Mouse (Mus musculus) lung, postnatal 0 days (tissue): ENCODE results near the gene Tnfrsf12a.

ENCODE experiments used
- CTCF ChIP-seq: IDR thresholded peaks from 2 replicates; pipeline ENCODE4 v1.5.1; 2016; ENCODE audit warnings: antibody characterized with exemption, mild to moderate bottlenecking
- EP300 ChIP-seq: IDR thresholded peaks from 2 replicates; pipeline ENCODE4 v1.6.1; 2016; ENCODE audit warnings: antibody characterized with exemption, mild to moderate bottlenecking, control low read depth

DNA sequence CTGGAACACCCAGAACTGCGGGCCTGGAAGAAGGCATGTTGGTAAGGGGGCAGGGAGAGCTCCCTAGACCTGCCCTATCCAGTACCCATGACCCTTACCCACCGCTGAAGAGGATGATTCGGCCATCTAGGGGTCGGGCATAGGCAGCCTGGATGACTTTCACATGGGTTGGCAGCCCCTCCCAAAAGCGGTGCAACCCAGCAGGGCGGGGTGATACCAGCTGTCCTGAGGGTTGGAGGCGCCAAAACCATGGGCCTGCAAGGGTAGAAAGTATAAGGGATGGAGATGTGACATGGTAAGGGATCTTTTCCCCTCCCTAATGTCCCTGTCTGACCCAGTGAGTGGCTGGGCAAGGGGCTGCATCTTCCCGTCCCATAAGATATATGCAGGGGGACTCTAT, 46.0 kb downstream of the Tnfrsf12a start:
- no peak for TF ChIP-seq CTCF
- no peak for TF ChIP-seq EP300
